Mouse (Mus musculus): ENCODE results near the gene Ralgps2. TPM values are rescaled to one million over a fixed set of nuclear protein-coding genes. Genes with fewer than 3 reads are reported as not detected.

Ralgps2 gene
- total RNA-seq, 2 experiments from 2014 or later, result 12.7 to 22.4 TPM

DNA sequence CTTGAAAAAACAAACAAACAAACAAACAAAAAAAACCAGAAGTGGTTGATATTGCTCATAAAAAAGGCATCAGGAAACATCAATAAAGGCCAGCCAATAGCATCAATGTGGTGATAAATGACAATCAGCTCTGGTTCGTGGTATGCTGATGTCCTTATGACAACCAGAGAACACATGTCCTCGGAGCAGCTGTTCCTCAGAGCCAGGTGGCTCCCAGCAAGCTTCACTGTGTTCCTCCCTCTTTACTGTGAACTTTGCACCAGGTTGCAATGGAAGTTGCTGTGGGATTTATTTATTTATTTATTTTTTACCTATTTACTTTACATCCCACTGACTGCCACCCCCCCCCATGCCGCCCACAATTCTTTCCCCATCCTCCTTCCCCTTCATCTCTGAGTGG lies 17.9 kb upstream of the Ralgps2 start:
- ATAC-seq (replicated peaks; ENCODE audit: low FRiP score, low TSS enrichment, poor library complexity, severe bottlenecking), result no peak

DNA sequence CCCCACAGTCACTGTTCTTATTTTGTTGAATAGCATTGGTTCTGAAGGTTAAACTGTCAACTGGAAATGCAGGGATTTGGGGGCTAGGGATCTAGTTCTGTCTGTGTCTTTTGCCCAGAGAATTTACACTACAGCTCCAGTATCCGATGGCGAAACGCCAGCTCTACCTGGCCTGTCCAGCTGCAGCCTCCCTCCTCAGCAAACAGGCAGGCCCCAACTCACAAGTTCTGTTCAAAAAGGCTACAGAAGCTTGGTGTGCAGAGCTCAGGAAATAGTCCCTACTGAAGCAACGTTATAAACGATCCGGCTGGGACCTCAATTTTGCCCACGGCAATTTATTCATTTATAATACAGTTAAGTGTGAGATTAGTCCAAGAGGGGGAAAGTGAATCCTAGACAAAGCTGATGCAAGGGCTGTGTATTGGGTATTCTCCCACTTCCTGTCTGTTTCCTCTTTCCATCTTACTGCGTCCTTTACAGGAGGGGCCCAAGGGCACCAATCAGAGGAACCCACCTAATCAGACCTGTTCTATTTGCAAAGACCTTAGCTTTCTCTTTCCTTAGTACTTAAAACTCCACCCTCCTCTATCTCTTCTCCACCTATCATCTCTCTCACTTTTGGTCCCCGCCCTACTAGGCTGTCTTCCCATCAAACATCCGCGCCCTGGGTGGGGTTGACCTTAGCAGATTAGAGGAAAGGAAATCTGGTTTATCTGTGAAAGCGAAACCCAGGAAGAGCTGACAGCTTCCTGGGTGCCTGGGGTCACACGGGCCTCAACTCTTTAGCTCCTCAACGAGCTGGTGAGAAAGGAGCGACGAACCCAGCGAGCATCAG lies 16.7 kb upstream of the Ralgps2 start:
- peak; percentile 80 for ATAC-seq (replicated peaks; ENCODE audit: low FRiP score, low TSS enrichment, poor library complexity, severe bottlenecking)

DNA sequence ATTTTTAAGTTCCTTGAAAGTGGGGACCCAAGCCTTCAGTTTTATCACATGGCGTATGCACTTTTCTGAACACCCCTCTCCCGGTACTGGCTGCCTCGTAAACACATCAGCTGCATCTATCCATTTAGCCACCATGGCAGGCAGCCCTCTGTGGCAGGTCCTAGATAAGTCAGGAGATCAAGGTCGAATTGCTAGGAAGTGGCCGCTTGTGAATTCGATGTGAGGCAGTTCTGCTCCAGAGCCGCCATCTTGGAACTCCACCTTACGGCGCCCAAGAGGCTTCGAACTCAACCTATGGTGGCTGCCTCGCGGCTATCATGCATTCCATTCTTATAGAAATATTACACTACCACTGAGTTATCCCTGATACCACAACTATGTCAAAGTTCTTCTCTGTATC lies 14.8 kb upstream of the Ralgps2 start:
- no peak for ATAC-seq (replicated peaks; ENCODE audit: low FRiP score, low TSS enrichment, poor library complexity, severe bottlenecking)

GRCm38 (mm10) chr1:156950354-156950753 lies 10.9 kb upstream of the Ralgps2 start:
- no peak for ATAC-seq (replicated peaks; ENCODE audit: low FRiP score, low TSS enrichment, poor library complexity, severe bottlenecking)

DNA sequence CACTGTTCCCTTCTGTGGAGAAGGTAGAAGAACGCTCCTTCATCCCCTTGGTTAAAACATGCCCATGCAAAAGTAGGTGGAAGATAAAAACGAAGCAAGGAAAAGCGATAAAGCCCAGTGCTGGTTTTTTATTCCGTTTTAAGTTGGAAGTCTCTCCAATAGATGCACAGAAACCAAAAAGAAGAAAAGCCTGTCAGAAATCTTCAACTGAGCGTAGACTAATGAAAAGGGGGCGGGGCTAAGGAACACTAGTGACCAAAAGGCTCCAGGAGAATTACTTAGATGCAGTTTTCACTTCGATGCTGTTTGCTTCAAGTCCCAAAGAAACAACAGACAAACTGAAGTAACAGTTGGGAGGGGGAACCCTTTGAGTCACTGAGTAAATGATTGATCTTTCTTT lies 1.2 kb upstream of the Ralgps2 start:
- no peak for ATAC-seq (replicated peaks; ENCODE audit: low FRiP score, low TSS enrichment, poor library complexity, severe bottlenecking)

DNA sequence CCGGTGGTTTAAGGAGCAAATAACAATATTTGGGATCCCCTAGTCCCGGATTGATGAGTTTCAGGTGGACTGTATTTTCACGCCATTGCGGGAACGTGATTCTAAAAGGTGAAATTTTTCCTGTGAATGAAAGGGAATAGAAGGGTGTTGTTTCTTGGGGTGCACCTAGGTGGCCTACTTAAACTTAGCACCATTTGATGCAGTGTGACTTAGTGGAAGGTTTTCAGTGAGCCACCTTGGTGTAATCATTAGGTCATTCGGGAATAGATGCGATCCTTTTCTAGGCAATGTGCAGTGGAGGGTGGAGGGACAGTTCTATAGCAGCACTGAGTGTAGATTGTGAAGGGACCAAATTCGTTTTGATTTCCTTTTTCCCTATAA lies 706 bp upstream of the Ralgps2 start:
- ATAC-seq (replicated peaks; ENCODE audit: low FRiP score, low TSS enrichment, poor library complexity, severe bottlenecking), result peak; percentile 40; the same call in 1 of the 2 replicates

GRCm38 (mm10) chr1:156938705-156939242 lies 652 bp downstream of the Ralgps2 start:
- ATAC-seq (replicated peaks; ENCODE audit: low FRiP score, low TSS enrichment, poor library complexity, severe bottlenecking), result peak; percentile 90

GRCm38 (mm10) chr1:156937436-156937835 lies 2.0 kb downstream of the Ralgps2 start:
- ATAC-seq (replicated peaks; ENCODE audit: low FRiP score, low TSS enrichment, poor library complexity, severe bottlenecking), result no peak

- ATAC-seq (replicated peaks; ENCODE audit: low FRiP score, low TSS enrichment, poor library complexity, severe bottlenecking), result no peak
Measured at GRCm38 (mm10) chr1:156933712-156934111, 5.7 kb downstream of the Ralgps2 start.

DNA sequence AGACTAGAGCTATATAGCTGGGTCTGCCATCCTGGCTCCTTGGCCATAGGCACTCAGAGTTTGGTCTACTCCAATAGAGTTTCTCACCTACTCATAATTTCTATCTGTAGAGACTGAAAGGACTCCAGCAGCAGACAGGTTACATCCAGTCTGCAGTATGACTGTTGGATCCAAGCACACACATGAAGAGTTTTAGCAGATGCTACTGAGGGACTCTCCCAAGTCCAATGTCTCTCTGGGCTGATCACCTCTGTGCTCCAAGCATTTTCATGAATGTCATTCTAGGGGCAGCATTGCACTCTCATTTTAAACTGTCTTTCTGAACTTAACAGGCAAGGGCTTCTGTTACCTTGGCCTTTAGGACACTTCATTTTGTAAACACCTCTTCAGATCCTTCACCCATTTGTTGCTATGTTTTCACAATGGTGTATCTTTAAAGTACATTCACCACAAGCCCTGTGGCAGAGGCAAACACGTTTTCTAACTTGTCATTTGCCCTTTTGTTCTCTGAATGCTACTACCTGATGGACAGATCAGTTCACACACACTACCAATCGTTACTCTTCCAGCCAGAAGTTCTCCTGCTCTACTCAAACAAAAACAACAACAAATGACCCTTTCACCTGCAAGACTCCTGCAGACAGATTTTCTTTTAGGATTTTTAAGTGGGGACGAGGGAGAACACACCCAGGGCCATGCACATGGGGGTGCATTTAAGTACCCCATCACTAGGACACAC lies 7.2 kb downstream of the Ralgps2 start:
- ATAC-seq (replicated peaks; ENCODE audit: low FRiP score, low TSS enrichment, poor library complexity, severe bottlenecking), result no peak

DNA sequence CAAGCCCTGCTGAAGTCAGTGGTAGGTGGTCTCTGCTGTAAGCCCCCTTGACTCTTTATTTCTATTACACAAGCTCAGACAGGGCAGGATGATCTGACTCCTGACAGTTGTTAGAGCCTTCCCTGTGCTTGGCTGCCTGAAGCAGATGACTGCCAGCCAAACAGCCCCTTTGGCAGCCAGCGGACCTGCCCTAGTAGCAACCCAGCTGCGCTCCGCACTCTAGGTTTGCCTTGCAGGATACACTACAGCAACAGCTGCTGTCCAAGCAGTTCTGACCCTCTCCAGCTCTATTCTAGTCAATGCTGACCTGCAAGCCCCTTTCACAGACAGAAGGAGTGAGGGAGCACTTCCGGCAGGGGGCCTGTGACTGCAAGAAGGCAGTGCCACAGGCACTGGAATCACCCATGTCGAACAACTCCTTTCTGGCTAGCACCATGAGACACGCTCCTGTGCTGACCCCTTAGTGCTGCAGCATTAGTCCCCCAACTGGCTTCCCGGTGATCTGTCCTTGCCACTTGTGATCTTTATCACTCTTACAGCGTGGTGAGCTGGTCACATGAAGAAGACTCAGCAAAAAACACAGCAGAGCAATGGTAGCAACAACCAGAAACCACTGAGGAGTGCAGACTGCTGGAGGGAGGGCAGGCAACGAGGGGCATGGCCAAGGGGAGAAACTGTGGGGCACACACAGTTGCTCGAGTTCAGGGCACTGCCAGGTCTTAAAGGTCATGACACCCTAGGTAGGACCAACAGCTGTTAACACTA lies 8.1 kb downstream of the Ralgps2 start:
- ATAC-seq (replicated peaks; ENCODE audit: low FRiP score, low TSS enrichment, poor library complexity, severe bottlenecking), result peak; percentile 17; the same call in 1 of the 2 replicates

DNA sequence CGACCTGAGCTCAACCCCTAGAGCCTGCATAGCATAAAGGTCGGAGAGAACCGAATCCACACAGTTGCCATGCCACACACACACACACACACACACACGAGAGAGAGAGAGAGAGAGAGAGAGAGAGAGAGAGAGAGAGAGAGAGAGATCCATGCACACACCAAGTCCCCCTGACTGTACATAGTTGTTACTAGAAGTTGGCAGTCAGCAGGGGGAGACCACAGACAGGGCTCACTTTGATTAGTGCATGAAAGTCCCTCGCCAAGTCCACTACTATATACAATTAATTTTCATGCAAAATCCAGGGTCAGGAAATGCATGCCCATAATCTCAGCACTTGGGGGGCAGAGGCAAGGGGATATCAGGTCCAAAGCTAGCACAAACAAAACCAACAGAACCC lies 9.2 kb downstream of the Ralgps2 start:
- no peak for ATAC-seq (replicated peaks; ENCODE audit: low FRiP score, low TSS enrichment, poor library complexity, severe bottlenecking)

GRCm38 (mm10) chr1:156928255-156928654 lies 11.2 kb downstream of the Ralgps2 start:
- peak; percentile 62; the same call in 1 of the 2 replicates for ATAC-seq (replicated peaks; ENCODE audit: low FRiP score, low TSS enrichment, poor library complexity, severe bottlenecking)

DNA sequence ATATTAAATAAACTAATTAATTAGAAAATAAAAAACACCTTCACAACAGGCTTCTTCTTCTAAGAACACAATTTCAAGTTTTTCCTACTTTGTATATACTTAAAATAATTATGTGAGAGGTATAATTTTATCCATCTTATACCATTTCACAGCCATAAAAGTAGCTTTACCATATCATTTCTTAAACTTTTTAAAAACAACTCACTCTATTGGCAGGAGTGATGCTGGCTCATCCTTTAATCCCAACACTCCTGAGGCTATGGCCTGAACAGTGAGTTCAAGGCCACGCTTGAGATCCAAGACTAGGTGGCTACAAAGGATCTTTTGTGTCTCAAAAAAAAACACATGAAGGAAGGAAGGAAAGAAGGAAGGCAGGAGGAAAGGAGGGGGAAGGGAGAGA lies 15.9 kb downstream of the Ralgps2 start:
- no peak for ATAC-seq (replicated peaks; ENCODE audit: low FRiP score, low TSS enrichment, poor library complexity, severe bottlenecking)

DNA sequence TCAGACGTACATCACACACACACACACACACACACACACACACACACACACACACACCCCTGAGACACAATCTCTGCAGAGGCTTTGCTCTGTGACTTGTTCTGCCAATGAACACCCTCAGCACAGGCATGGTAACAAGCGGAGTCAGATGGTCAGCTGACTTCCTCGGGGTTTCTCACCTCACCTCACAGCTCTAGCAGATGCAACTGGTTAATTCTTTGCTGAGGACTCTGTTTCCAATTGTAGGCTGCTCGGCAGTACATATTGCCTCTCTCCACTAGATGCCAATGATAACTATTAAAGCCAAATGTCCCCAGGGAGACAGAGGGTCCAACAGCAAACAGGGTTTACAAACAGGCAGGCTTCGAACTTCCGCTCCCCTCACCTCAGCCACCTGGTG lies 16.5 kb downstream of the Ralgps2 start:
- no peak for ATAC-seq (replicated peaks; ENCODE audit: low FRiP score, low TSS enrichment, poor library complexity, severe bottlenecking)

DNA sequence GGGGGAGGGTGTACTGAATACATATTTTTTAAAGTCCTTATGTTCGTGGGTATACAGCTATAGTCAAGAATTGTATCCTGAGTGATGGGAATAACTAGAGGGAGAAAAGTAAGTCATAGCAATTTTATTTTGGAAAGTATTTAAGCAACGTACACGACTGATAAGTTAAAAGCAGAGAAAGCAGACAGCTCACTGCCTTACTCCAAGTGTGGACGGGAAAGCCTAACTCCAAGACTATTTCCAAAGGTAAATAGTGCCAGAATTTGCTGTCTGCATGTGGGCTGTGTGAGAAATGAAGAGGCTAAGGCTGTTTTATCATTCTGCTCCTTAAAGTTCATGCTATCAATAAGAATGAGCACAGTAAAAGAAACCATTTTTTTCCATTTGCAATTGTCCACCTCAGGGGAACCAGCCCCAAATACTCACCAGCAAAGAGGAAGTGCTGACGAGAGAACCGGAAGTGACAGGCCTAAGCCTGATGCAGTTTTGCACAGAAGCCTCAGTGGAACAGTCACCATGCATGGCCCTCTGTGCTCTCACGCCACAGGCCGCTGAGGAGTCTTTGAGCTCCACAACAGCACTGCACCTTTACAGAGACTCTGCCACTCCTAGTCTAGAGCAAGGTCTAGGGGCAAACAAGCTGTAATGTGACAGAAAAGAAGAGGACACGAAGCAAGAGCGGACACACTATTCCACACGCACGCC lies 18.0 kb downstream of the Ralgps2 start:
- ATAC-seq (replicated peaks; ENCODE audit: low FRiP score, low TSS enrichment, poor library complexity, severe bottlenecking), result no peak

GRCm38 (mm10) chr1:156917460-156917859 lies 22.0 kb downstream of the Ralgps2 start:
- ATAC-seq (replicated peaks; ENCODE audit: low FRiP score, low TSS enrichment, poor library complexity, severe bottlenecking), result peak; percentile 74

DNA sequence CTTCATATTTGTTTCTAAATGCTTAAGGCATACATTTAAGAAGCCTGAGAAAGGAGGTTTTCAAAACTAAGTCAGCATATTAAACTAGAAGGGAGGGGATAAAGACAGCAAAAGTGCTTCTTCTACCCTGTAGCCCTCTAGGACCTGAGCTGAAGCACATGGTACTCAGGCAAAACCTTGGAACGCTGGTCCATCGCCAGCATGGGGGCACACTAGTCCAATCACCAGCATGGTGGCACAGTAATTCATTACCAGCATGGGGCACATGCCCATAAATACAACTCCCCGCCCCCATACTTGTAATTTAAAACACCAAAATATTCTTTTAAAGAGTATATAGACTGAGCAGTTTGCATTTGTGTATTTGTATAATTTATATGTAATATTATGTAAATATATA lies 23.1 kb downstream of the Ralgps2 start:
- ATAC-seq (replicated peaks; ENCODE audit: low FRiP score, low TSS enrichment, poor library complexity, severe bottlenecking), result no peak

DNA sequence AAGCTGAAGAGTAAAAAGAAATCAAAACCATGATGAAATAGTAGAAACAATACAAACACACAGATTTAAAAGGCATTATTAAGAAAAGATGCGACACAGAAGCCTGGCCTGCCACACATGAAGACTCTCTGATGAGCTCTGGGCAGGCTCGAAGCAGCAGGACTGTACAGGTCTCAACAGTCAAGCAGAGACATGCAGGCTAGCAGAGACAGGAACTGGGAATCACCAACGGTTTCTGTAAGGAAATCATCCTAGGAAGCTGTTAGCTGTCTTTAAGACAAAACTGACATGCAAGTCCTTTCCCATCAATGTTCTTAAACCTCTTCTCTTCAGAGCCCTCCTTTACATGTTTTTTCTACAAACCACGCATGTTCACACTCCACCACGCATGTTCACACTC lies 24.5 kb downstream of the Ralgps2 start:
- ATAC-seq (replicated peaks; ENCODE audit: low FRiP score, low TSS enrichment, poor library complexity, severe bottlenecking), result no peak
